Mouse (Mus musculus) heart, embryonic 13.5 days (tissue): Measurements from ENCODE around the gene Dcp1b. TPM values are rescaled to one million over a fixed set of nuclear protein-coding genes. Genes with fewer than 3 reads are reported as not detected.

Experiments used
- ATAC-seq: fragments of 200-750 bp; cut with Nextera tagmentation; 2 replicates; pipeline ENCODE4 v1.8.0; 2017; ENCODE audit warnings: moderate TSS enrichment; ENCODE audit not compliant: insufficient number of reproducible peaks, low FRiP score, low TSS enrichment; ENCODE audit errors: extremely low read depth
- H3K27ac ChIP-seq: fragments of 300-500 bp; sonication (generic); replicated peaks from 2 replicates; pipeline ENCODE4 v1.5.1; 2015; ENCODE audit warnings: moderate library complexity, mild to moderate bottlenecking, inconsistent platforms
- H3K27me3 ChIP-seq: fragments of 300-500 bp; sonication (generic); replicated peaks from 2 replicates; pipeline ENCODE4 v1.6.1; 2015; ENCODE audit warnings: mild to moderate bottlenecking, inconsistent platforms
- H3K36me3 ChIP-seq: fragments of 300-500 bp; sonication (generic); 2 replicates; pipeline ENCODE4 v1.6.1; 2015; ENCODE audit warnings: mild to moderate bottlenecking, inconsistent platforms
- H3K4me1 ChIP-seq: fragments of 300-500 bp; sonication (generic); 2 replicates; pipeline ENCODE4 v1.6.1; 2015; ENCODE audit warnings: inconsistent platforms
- H3K4me2 ChIP-seq: fragments of 300-500 bp; sonication (generic); 2 replicates; pipeline ENCODE4 v1.6.1; 2015; ENCODE audit warnings: inconsistent platforms, mild to moderate bottlenecking, moderate library complexity
- H3K4me3 ChIP-seq: fragments of 300-500 bp; sonication (generic); 2 replicates; pipeline ENCODE4 v1.5.1; 2015; ENCODE audit warnings: moderate library complexity, mild to moderate bottlenecking, inconsistent platforms
- H3K9ac ChIP-seq: fragments of 300-500 bp; sonication (generic); 2 replicates; pipeline ENCODE4 v1.6.1; 2015; ENCODE audit warnings: inconsistent platforms, mild to moderate bottlenecking, moderate library complexity
- H3K9me3 ChIP-seq: fragments of 300-500 bp; sonication (generic); 2 replicates; pipeline ENCODE4 v1.6.1; 2016; ENCODE audit warnings: inconsistent platforms
- WGBS: fragments of 180-500 bp; shearing (Covaris S2); methylation state at CpG from one replicate; pipeline ENCODE4 v1.1.7; 2015; ENCODE audit warnings: mixed read lengths; 5-methylcytosine and 5-hydroxymethylcytosine counted together
- polyA plus RNA-seq: library from polyadenylated mRNA; unstranded; fragments of >200 nt; fragmentation: Nextera tagmentation; extraction: Ambion mirVana; gene quantifications from 2 replicates; pipeline ENCODE4 v1.2.1, GENCODE M21; 2015

Dcp1b gene
- polyA plus RNA-seq, 1 experiment from 2014 or later: 6.0 TPM

- Histone ChIP-seq H3K4me1 (peaks cover 77% of the 10 kb centered on the region), H3K27me3 (no peaks in the 10 kb centered on the region), H3K36me3 (peaks cover 5% of the 10 kb centered on the region), H3K9ac (peak overlapping the region; percentile 83), H3K4me3 (peak overlapping the region; percentile 70), H3K9me3 (no peaks in the 10 kb centered on the region), H3K27ac (peak overlapping the region; percentile 86), H3K4me2 (peak overlapping the region; percentile 74)
- no peak for ATAC-seq
- WGBS: 57% methylated on average over 12 of the region's 12 CpGs
These were observed 562 bp upstream of the Dcp1b start for GRCm38 (mm10) chr6:119174307-119175074.

- Histone ChIP-seq H3K4me1 (peaks cover 90% of the 10 kb centered on the region), H3K4me3 (peak overlapping the region; percentile 70), H3K27ac (peak overlapping the region; percentile 86), H3K36me3 (peaks cover 10% of the 10 kb centered on the region), H3K9ac (peak overlapping the region; percentile 83), H3K27me3 (no peaks in the 10 kb centered on the region), H3K4me2 (peak overlapping the region; percentile 74), H3K9me3 (no peaks in the 10 kb centered on the region)
- no peak for ATAC-seq
- 60% methylated on average over 7 of the region's 7 CpGs for WGBS
These were observed 1.1 kb downstream of the Dcp1b start for GRCm38 (mm10) chr6:119176103-119176502.

- H3K27me3 ChIP-seq: no peaks in the 10 kb centered on the region
- peak overlapping the region; percentile 74 for H3K4me2 ChIP-seq
- peak overlapping the region; percentile 13 for H3K4me3 ChIP-seq
- peak overlapping the region; percentile 86 for H3K27ac ChIP-seq
- H3K4me1 ChIP-seq: peaks cover 91% of the 10 kb centered on the region
- H3K36me3 ChIP-seq: peaks cover 10% of the 10 kb centered on the region
- WGBS: 14% methylated on average over 8 of the region's 8 CpGs
- ATAC-seq: 0 out of 2 replicates have a peak, but pooled peaks have one; percentile 10
- H3K9ac ChIP-seq: peak overlapping the region; percentile 83
- H3K9me3 ChIP-seq: no peaks in the 10 kb centered on the region
These were observed 2.0 kb downstream of the Dcp1b start for GRCm38 (mm10) chr6:119177101-119177500.

GRCm38 (mm10) chr6:119180188-119180587 lies 5.1 kb downstream of the Dcp1b start:
- no peak for ATAC-seq
- WGBS: 39% methylated on average over 2 of the region's 2 CpGs

GRCm38 (mm10) chr6:119182211-119182610 lies 7.2 kb downstream of the Dcp1b start:
- H3K4me3 ChIP-seq: no peak overlapping the region
- H3K4me1 ChIP-seq: peaks cover 90% of the 10 kb centered on the region
- peak overlapping the region; percentile 67 for H3K9ac ChIP-seq
- WGBS: 73% methylated on average over 9 of the region's 9 CpGs
- no peaks in the 10 kb centered on the region for H3K9me3 ChIP-seq
- peaks cover 43% of the 10 kb centered on the region for H3K36me3 ChIP-seq
- no peaks in the 10 kb centered on the region for H3K27me3 ChIP-seq
- no peak for ATAC-seq
- H3K4me2 ChIP-seq: peak overlapping the region; percentile 11; the same call in 1 of the 2 replicates
- peak overlapping the region; percentile 68 for H3K27ac ChIP-seq

More at GRCm38 (mm10) chr6:119180188-119180587, 5.1 kb downstream of the Dcp1b start:
- peak overlapping the region; percentile 51 for H3K4me2 ChIP-seq
- H3K27ac ChIP-seq: peak overlapping the region; percentile 88
- peaks cover 93% of the 10 kb centered on the region for H3K4me1 ChIP-seq
- H3K9ac ChIP-seq: no peak overlapping the region
- peaks cover 27% of the 10 kb centered on the region for H3K36me3 ChIP-seq
- H3K4me3 ChIP-seq: no peak overlapping the region
- no peaks in the 10 kb centered on the region for H3K27me3 ChIP-seq
- no peaks in the 10 kb centered on the region for H3K9me3 ChIP-seq

- no peaks in the 10 kb centered on the region for H3K27me3 ChIP-seq
- H3K4me2 ChIP-seq: peak overlapping the region; percentile 18
- WGBS: 50% methylated on average over 3 of the region's 3 CpGs
- peak overlapping the region; percentile 67 for H3K9ac ChIP-seq
- peaks cover 48% of the 10 kb centered on the region for H3K36me3 ChIP-seq
- no peak overlapping the region for H3K4me3 ChIP-seq
- no peak for ATAC-seq
- peaks cover 85% of the 10 kb centered on the region for H3K4me1 ChIP-seq
- H3K9me3 ChIP-seq: no peaks in the 10 kb centered on the region
- peak overlapping the region; percentile 58 for H3K27ac ChIP-seq
These were observed 8.7 kb downstream of the Dcp1b start for GRCm38 (mm10) chr6:119183781-119184180.

GRCm38 (mm10) chr6:119186658-119187057 lies 11.6 kb downstream of the Dcp1b start:
- Histone ChIP-seq H3K27me3 (0 out of 2 replicates have a peak, but pooled peaks cover 7% of the 10 kb centered on the region), H3K4me3 (no peak overlapping the region), H3K4me2 (no peak overlapping the region), H3K9me3 (no peaks in the 10 kb centered on the region), H3K27ac (0 out of 2 replicates have a peak overlapping the region, but pooled peaks have one; percentile 12), H3K9ac (no peak overlapping the region), H3K36me3 (peaks cover 67% of the 10 kb centered on the region), H3K4me1 (peaks cover 87% of the 10 kb centered on the region)
- no peak for ATAC-seq
- WGBS: 54% methylated on average over 8 of the region's 8 CpGs

- H3K4me1 ChIP-seq: peaks cover 87% of the 10 kb centered on the region
- H3K27ac ChIP-seq: peak overlapping the region; percentile 61
- peak overlapping the region; percentile 16; the same call in 1 of the 2 replicates for H3K4me2 ChIP-seq
- 23% methylated on average over 6 of the region's 6 CpGs for WGBS
- H3K4me3 ChIP-seq: no peak overlapping the region
- peaks cover 76% of the 10 kb centered on the region for H3K36me3 ChIP-seq
- H3K9ac ChIP-seq: peak overlapping the region; percentile 10; the same call in 1 of the 2 replicates
- 0 out of 2 replicates have a peak, but pooled peaks cover 7% of the 10 kb centered on the region for H3K27me3 ChIP-seq
- ATAC-seq: no peak
- H3K9me3 ChIP-seq: no peaks in the 10 kb centered on the region
These were observed 12.6 kb downstream of the Dcp1b start for GRCm38 (mm10) chr6:119187631-119188030.

- Histone ChIP-seq H3K4me3 (peak overlapping the region; percentile 67), H3K9ac (peak overlapping the region; percentile 93), H3K9me3 (no peaks in the 10 kb centered on the region), H3K4me2 (peak overlapping the region; percentile 73), H3K36me3 (peaks cover 57% of the 10 kb centered on the region), H3K4me1 (peaks cover 85% of the 10 kb centered on the region), H3K27me3 (0 out of 2 replicates have a peak, but pooled peaks cover 7% of the 10 kb centered on the region), H3K27ac (peak overlapping the region; percentile 99)
- ATAC-seq: no peak
- WGBS: 59% methylated on average over 4 of the region's 4 CpGs
These were observed 16.4 kb downstream of the Dcp1b start for GRCm38 (mm10) chr6:119191478-119191877.

- H3K36me3 ChIP-seq: peaks cover 44% of the 10 kb centered on the region
- 17% methylated on average over 15 of the region's 15 CpGs for WGBS
- peaks cover 88% of the 10 kb centered on the region for H3K4me1 ChIP-seq
- H3K9ac ChIP-seq: peak overlapping the region; percentile 93
- H3K27ac ChIP-seq: peak overlapping the region; percentile 99
- peak overlapping the region; percentile 73 for H3K4me2 ChIP-seq
- 0 out of 2 replicates have a peak, but pooled peaks cover 7% of the 10 kb centered on the region for H3K27me3 ChIP-seq
- peak; percentile 33; the same call in 1 of the 2 replicates for ATAC-seq
- peak overlapping the region; percentile 67 for H3K4me3 ChIP-seq
- H3K9me3 ChIP-seq: no peaks in the 10 kb centered on the region
These were observed 18.6 kb downstream of the Dcp1b start for GRCm38 (mm10) chr6:119193571-119194154.

- no peak for ATAC-seq
These were observed 19.1 kb downstream of the Dcp1b start for GRCm38 (mm10) chr6:119194161-119194560.

More at GRCm38 (mm10) chr6:119194161-119194560, 19.1 kb downstream of the Dcp1b start:
- Histone ChIP-seq H3K27ac (peak overlapping the region; percentile 99), H3K9me3 (no peaks in the 10 kb centered on the region), H3K4me3 (peak overlapping the region; percentile 67), H3K36me3 (peaks cover 40% of the 10 kb centered on the region), H3K4me1 (peaks cover 89% of the 10 kb centered on the region), H3K9ac (peak overlapping the region; percentile 93), H3K4me2 (peak overlapping the region; percentile 73), H3K27me3 (0 out of 2 replicates have a peak, but pooled peaks cover 7% of the 10 kb centered on the region)
- 36% methylated on average over 9 of the region's 9 CpGs for WGBS
